Mouse (Mus musculus): Measurements from ENCODE around the gene Cdc42bpg. TPM values are rescaled to one million over a fixed set of nuclear protein-coding genes. Genes with fewer than 3 reads are reported as not detected.

Gene Cdc42bpg
- polyA plus RNA-seq, 1 experiment: 10.0 TPM

- Histone ChIP-seq H3ac (ENCODE audit: control insufficient read depth, insufficient read length) (no peak overlapping the region), H3K27me3 (ENCODE audit: control insufficient read depth, insufficient read depth, insufficient read length) (no peaks in the 10 kb centered on the region), H3K4me3 (no peak overlapping the region), H3K36me3 (ENCODE audit: control insufficient read depth, insufficient read depth) (no peaks in the 10 kb centered on the region), H3K4me2 (ENCODE audit: low read depth) (no peak overlapping the region), H3K79me2 (ENCODE audit: control insufficient read depth, insufficient read depth) (no peaks in the 10 kb centered on the region)
- TF ChIP-seq TCF12 (IDR thresholded peaks at IDR 0.05; ENCODE audit: insufficient read depth, poor library complexity, severe bottlenecking) (no peak), MYOD1 (IDR thresholded peaks at IDR 0.05; ENCODE audit: control insufficient read depth in 1 of 3, insufficient read length in 2 of 3, low read depth in 2 of 3) (no peak), CEBPB (IDR thresholded peaks at IDR 0.05; ENCODE audit: insufficient read depth, poor library complexity, severe bottlenecking) (no peak)
Measured at GRCm38 (mm10) chr19:6354030-6354429, 47.8 kb downstream of the Cdc42bpg start.

DNA sequence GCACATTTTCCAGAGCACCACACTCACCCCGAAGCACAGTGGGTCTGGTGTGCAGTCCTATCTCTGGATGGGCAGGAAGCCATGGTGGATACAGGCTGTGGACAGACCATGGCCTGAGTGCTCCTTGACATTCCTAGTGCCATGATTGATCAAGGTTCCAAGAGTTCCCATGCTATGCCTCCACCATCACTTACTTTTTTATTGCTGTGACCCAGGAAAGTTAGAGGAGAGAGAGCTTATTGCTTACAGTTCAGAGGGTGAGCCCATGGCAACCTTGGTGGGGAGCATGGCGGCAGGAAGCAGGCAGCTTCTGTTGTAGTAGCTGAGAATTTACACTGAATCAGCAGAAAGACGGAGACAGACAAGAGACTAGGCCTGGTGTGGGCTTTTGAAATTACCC is 55.0 kb downstream of the Cdc42bpg start:
- peaks cover 21% of the 10 kb centered on the region for H3K79me2 ChIP-seq (ENCODE audit: control insufficient read depth, insufficient read depth)
- H3K27me3 ChIP-seq (ENCODE audit: control insufficient read depth, insufficient read depth, insufficient read length): no peaks in the 10 kb centered on the region
- H3ac ChIP-seq (ENCODE audit: control insufficient read depth, insufficient read length): no peak overlapping the region
- H3K4me2 ChIP-seq (ENCODE audit: low read depth): no peak overlapping the region
- TF ChIP-seq POLR2AphosphoS2 (IDR thresholded peaks at IDR 0.05; ENCODE audit: insufficient read length, low read depth) (peak; percentile 51), SRF (IDR thresholded peaks at IDR 0.05; ENCODE audit: control insufficient read depth, insufficient read length, low read depth) (no peak)
- H3K36me3 ChIP-seq (ENCODE audit: control insufficient read depth, insufficient read depth): peaks cover 17% of the 10 kb centered on the region
- H3K4me3 ChIP-seq: no peak overlapping the region

GRCm38 (mm10) chr19:6363091-6363410 is 56.8 kb downstream of the Cdc42bpg start:
- Histone ChIP-seq H3K4me3 (peak overlapping the region; percentile 66), H3ac (ENCODE audit: control insufficient read depth, insufficient read length) (no peak overlapping the region), H3K36me3 (ENCODE audit: control insufficient read depth, insufficient read depth) (peaks cover 35% of the 10 kb centered on the region), H3K4me2 (ENCODE audit: low read depth) (peak overlapping the region; percentile 86), H3K79me2 (ENCODE audit: control insufficient read depth, insufficient read depth) (peaks cover 39% of the 10 kb centered on the region), H3K27me3 (ENCODE audit: control insufficient read depth, insufficient read depth, insufficient read length) (no peaks in the 10 kb centered on the region)
- TF ChIP-seq REST (IDR thresholded peaks at IDR 0.05; ENCODE audit: insufficient read depth, insufficient read length): no peak
- no peak for TF ChIP-seq MAX (IDR thresholded peaks at IDR 0.05; ENCODE audit: low read depth)
- no peak for TF ChIP-seq E2F4 (IDR thresholded peaks at IDR 0.05; ENCODE audit: insufficient read depth)
- no peak for TF ChIP-seq USF1 (IDR thresholded peaks at IDR 0.05; ENCODE audit: low read depth)
- TF ChIP-seq SRF (IDR thresholded peaks at IDR 0.05; ENCODE audit: control insufficient read depth, insufficient read length, low read depth): no peak
- no peak for TF ChIP-seq TCF12 (IDR thresholded peaks at IDR 0.05; ENCODE audit: insufficient read depth, poor library complexity, severe bottlenecking)
- TF ChIP-seq POLR2AphosphoS2 (IDR thresholded peaks at IDR 0.05; ENCODE audit: insufficient read length, low read depth): no peak
- no peak for TF ChIP-seq POLR2A (IDR thresholded peaks at IDR 0.05; ENCODE audit: insufficient read length, low read depth)
- TF ChIP-seq TCF3 (IDR thresholded peaks at IDR 0.05; ENCODE audit: insufficient read length, low read depth): no peak
- TF ChIP-seq CEBPB (IDR thresholded peaks at IDR 0.05; ENCODE audit: insufficient read depth, poor library complexity, severe bottlenecking): no peak

GRCm38 (mm10) chr19:6363411-6364240 is 57.4 kb downstream of the Cdc42bpg start, which contains the start of gene Sf1:
Gene Sf1, plus strand, starts transcription at chr19:6363690.
- peaks cover 44% of the 10 kb centered on the region for H3K79me2 ChIP-seq (ENCODE audit: control insufficient read depth, insufficient read depth)
- TF ChIP-seq TCF12 (IDR thresholded peaks at IDR 0.05; ENCODE audit: insufficient read depth, poor library complexity, severe bottlenecking) (no peak), SRF (IDR thresholded peaks at IDR 0.05; ENCODE audit: control insufficient read depth, insufficient read length, low read depth) (peak; percentile 61), USF1 (IDR thresholded peaks at IDR 0.05; ENCODE audit: low read depth) (no peak), MYOG (IDR thresholded peaks at IDR 0.05; ENCODE audit: control insufficient read depth in 1 of 3, insufficient read depth in 1 of 3, insufficient read length in 2 of 3, low read depth in 2 of 3) (no peak), POLR2AphosphoS2 (IDR thresholded peaks at IDR 0.05; ENCODE audit: insufficient read length, low read depth) (peak; percentile 68), CEBPB (IDR thresholded peaks at IDR 0.05; ENCODE audit: insufficient read depth, poor library complexity, severe bottlenecking) (no peak), POLR2A (IDR thresholded peaks at IDR 0.05; ENCODE audit: insufficient read length, low read depth) (peak; percentile 73), MYOD1 (IDR thresholded peaks at IDR 0.05; ENCODE audit: control insufficient read depth in 1 of 3, insufficient read length in 2 of 3, low read depth in 2 of 3) (peak in 1 of 3 experiments; percentile 9)
- H3K36me3 ChIP-seq (ENCODE audit: control insufficient read depth, insufficient read depth): peaks cover 41% of the 10 kb centered on the region
- peak within 1 kb of the TSS; percentile 66 for H3K4me3 ChIP-seq
- H3K4me2 ChIP-seq (ENCODE audit: low read depth): peak within 1 kb of the TSS; percentile 96
- peak within 1 kb of the TSS; percentile 99 for H3ac ChIP-seq (ENCODE audit: control insufficient read depth, insufficient read length)
- no peaks in the 10 kb centered on the region for H3K27me3 ChIP-seq (ENCODE audit: control insufficient read depth, insufficient read depth, insufficient read length)

DNA sequence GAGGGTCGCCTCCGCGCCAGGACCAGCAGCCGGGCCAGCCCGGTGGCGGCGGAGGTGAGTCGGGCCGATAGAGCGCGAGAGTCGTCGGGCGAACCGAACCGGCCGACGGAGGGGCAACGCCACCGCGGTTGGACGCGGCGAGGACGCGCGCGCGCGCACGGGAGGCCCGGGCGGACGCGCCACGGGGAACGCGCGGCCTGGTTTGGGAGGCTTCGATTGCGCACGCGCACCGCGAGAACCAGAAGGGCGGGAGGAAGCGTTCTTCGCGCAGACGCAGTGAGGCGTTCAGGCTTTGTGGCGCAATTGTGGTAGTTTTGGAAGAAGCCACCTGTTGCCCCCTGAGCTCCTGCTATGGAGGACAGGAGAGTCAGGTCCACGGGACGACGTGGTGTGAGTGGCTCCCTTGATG is 58.1 kb downstream of the Cdc42bpg start:
- H3K36me3 ChIP-seq (ENCODE audit: control insufficient read depth, insufficient read depth): peaks cover 48% of the 10 kb centered on the region
- no peaks in the 10 kb centered on the region for H3K27me3 ChIP-seq (ENCODE audit: control insufficient read depth, insufficient read depth, insufficient read length)
- H3K79me2 ChIP-seq (ENCODE audit: control insufficient read depth, insufficient read depth): peaks cover 51% of the 10 kb centered on the region
- H3ac ChIP-seq (ENCODE audit: control insufficient read depth, insufficient read length): peak overlapping the region; percentile 99
- peak overlapping the region; percentile 66 for H3K4me3 ChIP-seq
- H3K4me2 ChIP-seq (ENCODE audit: low read depth): peak overlapping the region; percentile 96
- TF ChIP-seq POLR2AphosphoS2 (IDR thresholded peaks at IDR 0.05; ENCODE audit: insufficient read length, low read depth) (peak; percentile 90), TCF12 (IDR thresholded peaks at IDR 0.05; ENCODE audit: insufficient read depth, poor library complexity, severe bottlenecking) (no peak), USF1 (IDR thresholded peaks at IDR 0.05; ENCODE audit: low read depth) (no peak), MYOD1 (IDR thresholded peaks at IDR 0.05; ENCODE audit: control insufficient read depth in 1 of 3, insufficient read length in 2 of 3, low read depth in 2 of 3) (peak in 2 of 3 experiments; percentile 56 to 72), POLR2A (IDR thresholded peaks at IDR 0.05; ENCODE audit: insufficient read length, low read depth) (peak; percentile 85), E2F4 (IDR thresholded peaks at IDR 0.05; ENCODE audit: insufficient read depth) (no peak), MAX (IDR thresholded peaks at IDR 0.05; ENCODE audit: low read depth) (no peak), SRF (IDR thresholded peaks at IDR 0.05; ENCODE audit: control insufficient read depth, insufficient read length, low read depth) (peak; percentile 68), MYOG (IDR thresholded peaks at IDR 0.05; ENCODE audit: control insufficient read depth in 1 of 3, insufficient read depth in 1 of 3, insufficient read length in 2 of 3, low read depth in 2 of 3) (peak in 1 of 3 experiments; percentile 48), CEBPB (IDR thresholded peaks at IDR 0.05; ENCODE audit: insufficient read depth, poor library complexity, severe bottlenecking) (0 out of 2 replicates have a peak, but pooled peaks have one; percentile 37), REST (IDR thresholded peaks at IDR 0.05; ENCODE audit: insufficient read depth, insufficient read length) (no peak)
